ENCODE assay signal across 19 mouse cellular contexts in the genomic region with DNA sequence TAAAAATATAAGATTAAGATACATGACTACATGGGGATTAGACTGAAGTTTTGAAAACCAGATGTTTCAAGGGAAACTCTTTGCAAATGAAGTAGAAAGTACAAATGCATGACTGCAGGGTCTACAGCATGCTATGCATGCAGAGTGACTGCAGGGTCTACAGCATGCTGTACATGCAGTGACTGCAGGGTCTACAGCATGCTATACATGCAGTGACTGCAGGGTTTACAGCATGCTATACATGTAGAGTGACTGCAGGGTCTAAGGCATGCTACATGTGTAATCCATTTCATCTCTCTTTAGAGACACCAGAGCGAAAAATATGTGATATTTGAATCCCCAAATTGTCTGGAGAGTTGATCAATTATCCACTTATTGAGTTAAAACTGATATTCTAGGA. TPM values are rescaled to one million over a fixed set of nuclear protein-coding genes. Genes with fewer than 3 reads are reported as not detected.
A peak's percentile ranks its signal among the peaks of the same experiment; 100 is the strongest.
DNase-seq lines count a peak whose midpoint lies in the region; ATAC-seq lines count a peak whose summit lies in the region.
"Had no signal": no experiment of that assay in that cellular context is flagged by ENCODE, and none has a peak within 500 bp of the region (broad histone marks: within the 10 kb centered on the region; RNA-seq: fewer than 3 reads in every experiment).

No protein-coding gene starts in this region.

- H3K9ac ChIP-seq in embryonic facial prominence, embryonic 14.5 days (ENCODE audit: low read depth, low read length) = no peak overlapping the region

- H3K4me1 ChIP-seq in embryonic facial prominence, embryonic 14.5 days (ENCODE audit: control insufficient read depth, insufficient read depth, low read length) = peaks cover 7% of the 10 kb centered on the region
- peaks cover 5% of the 10 kb centered on the region; the same call in 1 of the 2 replicates for H3K4me1 ChIP-seq in embryonic facial prominence, embryonic 10.5 days

- H3K4me3 ChIP-seq in embryonic facial prominence, embryonic 14.5 days (ENCODE audit: low read depth, low read length) = no peak overlapping the region
- no peak overlapping the region for H3K4me3 ChIP-seq in embryonic facial prominence, embryonic 10.5 days

- H3K27me3 ChIP-seq in embryonic facial prominence, embryonic 14.5 days (replicated peaks; ENCODE audit: control insufficient read depth, insufficient read depth, low read length) = no peaks in the 10 kb centered on the region
- H3K27me3 ChIP-seq in embryonic facial prominence, embryonic 10.5 days (replicated peaks; ENCODE audit: low read depth, poor library complexity, severe bottlenecking) = no peaks in the 10 kb centered on the region
- H3K27me3 ChIP-seq: CH12.LX, Patski had no signal

- H3K36me3 ChIP-seq in embryonic facial prominence, embryonic 14.5 days (ENCODE audit: control insufficient read depth, insufficient read depth, low read length) = no peaks in the 10 kb centered on the region
- no peaks in the 10 kb centered on the region for H3K36me3 ChIP-seq in embryonic facial prominence, embryonic 10.5 days (replicated peaks)
- H3K36me3 ChIP-seq: G1E had no signal

- DNase-seq in embryonic facial prominence, embryonic 14.5 days (ENCODE audit: low spot score) = peak; percentile 31
- DNase-seq in embryonic facial prominence, embryonic 10.5 days (ENCODE audit: low spot score) = no peak
- DNase-seq in heart, adult 11 months = peak; percentile 55
- no peak for DNase-seq in heart, postnatal 36 days
- DNase-seq: adrenal gland, adult 2 months; adrenal gland, adult 8-10 months; adrenal gland, postnatal 10 days; adrenal gland, postnatal 14 days; adrenal gland, postnatal 25 days; adrenal gland, postnatal 36 days; B cell, adult 2 months; cerebellum, adult 11 months; cerebellum, adult 11-12 months; cerebellum, adult 18-20 months had no signal

- no peaks in the 10 kb centered on the region for H3K9me3 ChIP-seq in embryonic facial prominence, embryonic 14.5 days (ENCODE audit: control insufficient read depth, low read length)
- no peaks in the 10 kb centered on the region for H3K9me3 ChIP-seq in embryonic facial prominence, embryonic 10.5 days
- H3K9me3 ChIP-seq: G1E had no signal

- ATAC-seq in embryonic facial prominence, embryonic 14.5 days (ENCODE audit: low read depth) = peak; percentile 55; the same call in 1 of the 2 replicates
- ATAC-seq: activated CD4-positive, CD25-positive, alpha-beta regulatory T cell, adult 4 months; CD4-positive, CD25-positive, alpha-beta regulatory T cell, adult 4 months; Patski had no signal

- no peak overlapping the region for H3K4me2 ChIP-seq in embryonic facial prominence, embryonic 14.5 days (ENCODE audit: low read depth, low read length)

- 48% methylated on average over 1 of the region's 1 CpGs for WGBS in embryonic facial prominence, embryonic 14.5 days
- WGBS in embryonic facial prominence, embryonic 10.5 days = 67% methylated on average over 1 of the region's 1 CpGs

- intact Hi-C loops in heart, postnatal 36 days (cut with DNase I) = no loop called here

- H3K27ac ChIP-seq in embryonic facial prominence, embryonic 14.5 days (replicated peaks; ENCODE audit: low read depth, low read length) = no peak overlapping the region
- no peak overlapping the region for H3K27ac ChIP-seq in embryonic facial prominence, embryonic 10.5 days (replicated peaks)

RNA-seq across cellular contexts. Expression of a gene that starts 14.0 kb away (rescaled TPM):
- 57.0 and 66.6 TPM in 2 replicates for polyA plus RNA-seq in embryonic facial prominence, embryonic 14.5 days (2014; fragmentation: Nextera tagmentation; extraction: Ambion mirVana)
- polyA plus RNA-seq in embryonic facial prominence, embryonic 10.5 days (2016; fragmentation: Nextera tagmentation; extraction: Ambion mirVana) = 88.5 and 91.3 TPM in 2 replicates
- total RNA-seq in heart, postnatal 36 days (2021) = 10 to 100 TPM; 19.2 to 23.0 TPM

Comparison
In these comparisons a context has a peak if more than half of its experiments do, and no peak if none do; other contexts are left out.
1. DNase-seq: peak in embryonic facial prominence, embryonic 14.5 days (single experiment) and heart, adult 11 months (single experiment); none in embryonic facial prominence, embryonic 10.5 days (single experiment) and heart, postnatal 36 days (0 of 2).